Mouse (Mus musculus): ENCODE measurements at regions not wholly inside any gene's neighbourhood (a gene's known extent, or its start where the extent isn't known, plus 50 kb on each side); places are given as distances from the start of the nearest gene placed in this dataset.

- Histone ChIP-seq H3K4me1 (replicated peaks; ENCODE audit: low read depth, low read length) (no peaks in the 10 kb centered on the region), H3K36me3 (ENCODE audit: insufficient read depth, low read length) (no peaks in the 10 kb centered on the region), H3K9me3 (ENCODE audit: low read length) (no peaks in the 10 kb centered on the region), H3K27me3 (ENCODE audit: insufficient read depth, low read length) (no peaks in the 10 kb centered on the region), H3K4me3 (replicated peaks; ENCODE audit: low read length) (no peak overlapping the region)
- TF ChIP-seq NANOG (IDR thresholded peaks at IDR 0.05; ENCODE audit: borderline replicate concordance, low read length) = no peak
- TF ChIP-seq POU5F1 (IDR thresholded peaks at IDR 0.05; ENCODE audit: borderline replicate concordance, low read length) = no peak
- TF ChIP-seq CTCF (conservative IDR thresholded peaks at IDR 0.05; ENCODE audit: low read length) = no peak
These were observed 70.6 kb upstream of the C1qtnf7 start for GRCm38 (mm10) chr5:43444582-43445214.

GRCm38 (mm10) chr5:43445620-43446019 is 69.7 kb upstream of the C1qtnf7 start:
- no peaks in the 10 kb centered on the region for H3K36me3 ChIP-seq (ENCODE audit: insufficient read depth, low read length)
- H3K4me1 ChIP-seq (replicated peaks; ENCODE audit: low read depth, low read length) = no peaks in the 10 kb centered on the region
- no peaks in the 10 kb centered on the region for H3K27me3 ChIP-seq (ENCODE audit: insufficient read depth, low read length)
- no peak overlapping the region for H3K4me3 ChIP-seq (replicated peaks; ENCODE audit: low read length)
- no peaks in the 10 kb centered on the region for H3K9me3 ChIP-seq (ENCODE audit: low read length)
- TF ChIP-seq CTCF (conservative IDR thresholded peaks at IDR 0.05; ENCODE audit: low read length) = no peak
- TF ChIP-seq NANOG (IDR thresholded peaks at IDR 0.05; ENCODE audit: borderline replicate concordance, low read length) = no peak
- TF ChIP-seq POU5F1 (IDR thresholded peaks at IDR 0.05; ENCODE audit: borderline replicate concordance, low read length) = no peak

GRCm38 (mm10) chr5:43446295-43446694 is 69.0 kb upstream of the C1qtnf7 start:
- Histone ChIP-seq H3K27me3 (ENCODE audit: insufficient read depth, low read length) (no peaks in the 10 kb centered on the region), H3K4me3 (replicated peaks; ENCODE audit: low read length) (no peak overlapping the region), H3K36me3 (ENCODE audit: insufficient read depth, low read length) (no peaks in the 10 kb centered on the region), H3K9me3 (ENCODE audit: low read length) (no peaks in the 10 kb centered on the region), H3K4me1 (replicated peaks; ENCODE audit: low read depth, low read length) (no peaks in the 10 kb centered on the region)
- no peak for TF ChIP-seq CTCF (conservative IDR thresholded peaks at IDR 0.05; ENCODE audit: low read length)
- no peak for TF ChIP-seq POU5F1 (IDR thresholded peaks at IDR 0.05; ENCODE audit: borderline replicate concordance, low read length)
- TF ChIP-seq NANOG (IDR thresholded peaks at IDR 0.05; ENCODE audit: borderline replicate concordance, low read length) = no peak

- Histone ChIP-seq H3K4me1 (replicated peaks; ENCODE audit: low read depth, low read length) (no peaks in the 10 kb centered on the region), H3K27me3 (ENCODE audit: insufficient read depth, low read length) (no peaks in the 10 kb centered on the region), H3K4me3 (replicated peaks; ENCODE audit: low read length) (no peak overlapping the region), H3K36me3 (ENCODE audit: insufficient read depth, low read length) (no peaks in the 10 kb centered on the region), H3K9me3 (ENCODE audit: low read length) (no peaks in the 10 kb centered on the region)
- TF ChIP-seq CTCF (conservative IDR thresholded peaks at IDR 0.05; ENCODE audit: low read length) = no peak
- no peak for TF ChIP-seq POU5F1 (IDR thresholded peaks at IDR 0.05; ENCODE audit: borderline replicate concordance, low read length)
- TF ChIP-seq NANOG (IDR thresholded peaks at IDR 0.05; ENCODE audit: borderline replicate concordance, low read length) = no peak
These were observed 59.3 kb upstream of the C1qtnf7 start for GRCm38 (mm10) chr5:43456018-43456417.

GRCm38 (mm10) chr5:43457725-43458124 is 57.6 kb upstream of the C1qtnf7 start:
- Histone ChIP-seq H3K36me3 (ENCODE audit: insufficient read depth, low read length) (no peaks in the 10 kb centered on the region), H3K4me3 (replicated peaks; ENCODE audit: low read length) (no peak overlapping the region), H3K27me3 (ENCODE audit: insufficient read depth, low read length) (no peaks in the 10 kb centered on the region), H3K9me3 (ENCODE audit: low read length) (no peaks in the 10 kb centered on the region), H3K4me1 (replicated peaks; ENCODE audit: low read depth, low read length) (no peaks in the 10 kb centered on the region)
- TF ChIP-seq POU5F1 (IDR thresholded peaks at IDR 0.05; ENCODE audit: borderline replicate concordance, low read length) (no peak), CTCF (conservative IDR thresholded peaks at IDR 0.05; ENCODE audit: low read length) (no peak), NANOG (IDR thresholded peaks at IDR 0.05; ENCODE audit: borderline replicate concordance, low read length) (no peak)

GRCm38 (mm10) chr5:43461987-43462715 is 53.2 kb upstream of the C1qtnf7 start:
- Histone ChIP-seq H3K9me3 (ENCODE audit: low read length) (no peaks in the 10 kb centered on the region), H3K27me3 (ENCODE audit: insufficient read depth, low read length) (no peaks in the 10 kb centered on the region), H3K36me3 (ENCODE audit: insufficient read depth, low read length) (no peaks in the 10 kb centered on the region), H3K4me1 (replicated peaks; ENCODE audit: low read depth, low read length) (no peaks in the 10 kb centered on the region), H3K4me3 (replicated peaks; ENCODE audit: low read length) (no peak overlapping the region)
- no peak for TF ChIP-seq NANOG (IDR thresholded peaks at IDR 0.05; ENCODE audit: borderline replicate concordance, low read length)
- no peak for TF ChIP-seq POU5F1 (IDR thresholded peaks at IDR 0.05; ENCODE audit: borderline replicate concordance, low read length)
- TF ChIP-seq CTCF (conservative IDR thresholded peaks at IDR 0.05; ENCODE audit: low read length) = no peak
